Mouse (Mus musculus) CH12.LX (cell line): ENCODE measurements around the gene Htt.

ENCODE experiments used
- CTCF ChIP-seq, 2 experiments: IDR thresholded peaks in 1 of 2; conservative IDR thresholded peaks in 1 of 2; 2 replicates each; pipeline ENCODE4 v1.5.1; 2011 to 2012; ENCODE audit warnings: low read depth in 2 of 2, low read length in 2 of 2, improper control_type of control experiment in 1 of 2, inconsistent platforms in 1 of 2, mild to moderate bottlenecking in 1 of 2, moderate library complexity in 1 of 2
- EP300 ChIP-seq: IDR thresholded peaks from 2 replicates; pipeline ENCODE4 v1.6.1; 2011; ENCODE audit warnings: low read length, improper control_type of control experiment
- IRF4 ChIP-seq: IDR thresholded peaks from 2 replicates; pipeline ENCODE4 v1.6.1; 2014; ENCODE audit warnings: low read depth, mild to moderate bottlenecking, inconsistent platforms, low read length, improper control_type of control experiment
- MAZ ChIP-seq: IDR thresholded peaks from 2 replicates; pipeline ENCODE4 v1.6.1; 2012; ENCODE audit warnings: low read depth, mild to moderate bottlenecking, inconsistent platforms, low read length, improper control_type of control experiment, moderate library complexity
- POLR2AphosphoS2 ChIP-seq: IDR thresholded peaks from 2 replicates; pipeline ENCODE4 v1.6.1; 2011; ENCODE audit warnings: low read depth, low read length, improper control_type of control experiment
- TBP ChIP-seq: conservative IDR thresholded peaks from 2 replicates; pipeline ENCODE4 v1.6.1; 2011; ENCODE audit warnings: low read depth, low read length, improper control_type of control experiment
- USF2 ChIP-seq: conservative IDR thresholded peaks from 2 replicates; pipeline ENCODE4 v1.6.1; 2011; ENCODE audit warnings: low read depth, low read length, improper control_type of control experiment

- no peak for TF ChIP-seq POLR2AphosphoS2
- no peak for TF ChIP-seq TBP
- peak; percentile 68 to 86 for TF ChIP-seq CTCF (conservative IDR thresholded peaks at IDR 0.05 in 1 of 2, IDR thresholded peaks at IDR 0.05 in 1 of 2; ENCODE audit: low read depth in 2 of 2, low read length in 2 of 2)
- no peak for TF ChIP-seq USF2
- 0 out of 2 replicates have a peak, but pooled peaks have one; percentile 29 for TF ChIP-seq MAZ
- TF ChIP-seq EP300, result no peak
- TF ChIP-seq IRF4, result peak; percentile 21; the same call in 1 of the 2 replicates
Observed at GRCm38 (mm10) chr5:34915801-34916200, 154.3 kb downstream of the Htt start.
